Mouse (Mus musculus): ENCODE data around the gene Srpr. TPM values are rescaled to one million over a fixed set of nuclear protein-coding genes. Genes with fewer than 3 reads are reported as not detected.
A peak's percentile ranks its signal among the peaks of the same experiment; 100 is the strongest.

Srpr gene
- total RNA-seq, 2 experiments from 2014 or later, result 62.7 to 68.3 TPM

- peak; percentile 40 to 49 for DNase-seq
Measured at GRCm38 (mm10) chr9:35188700-35189099, 11.3 kb upstream of the Srpr start.

- DNase-seq, result no peak
Measured at GRCm38 (mm10) chr9:35192983-35193542, 6.9 kb upstream of the Srpr start.

GRCm38 (mm10) chr9:35194048-35194447 lies 5.9 kb upstream of the Srpr start:
- DNase-seq, result no peak

GRCm38 (mm10) chr9:35197625-35198024 lies 2.4 kb upstream of the Srpr start:
- DNase-seq, result no peak

- no peak for DNase-seq
Measured at GRCm38 (mm10) chr9:35198351-35198750, 1.6 kb upstream of the Srpr start.

GRCm38 (mm10) chr9:35198945-35199771 lies 817 bp upstream of the Srpr start:
- DNase-seq, result peak in 1 of 2 experiments; percentile 18

- no peak for DNase-seq
Measured at GRCm38 (mm10) chr9:35200529-35201060, 620 bp downstream of the Srpr start.

GRCm38 (mm10) chr9:35203536-35203935 lies 3.6 kb downstream of the Srpr start:
- no peak for DNase-seq

- no peak for DNase-seq
Measured at GRCm38 (mm10) chr9:35204421-35204820, 4.4 kb downstream of the Srpr start.

GRCm38 (mm10) chr9:35210542-35211474 lies 10.8 kb downstream of the Srpr start, which contains the start of gene Foxred1:
Foxred1 (minus strand) TSS chr9:35211055.
- peak; percentile 99 for DNase-seq

- no peak for DNase-seq
Measured at GRCm38 (mm10) chr9:35211573-35212511, 11.9 kb downstream of the Srpr start.

- DNase-seq, result no peak
Measured at GRCm38 (mm10) chr9:35217963-35218362, 18.0 kb downstream of the Srpr start.

- DNase-seq, result no peak
Measured at GRCm38 (mm10) chr9:35223466-35223865, 23.5 kb downstream of the Srpr start.

- no peak for DNase-seq
Measured at GRCm38 (mm10) chr9:35228671-35229070, 28.7 kb downstream of the Srpr start.

- no peak for DNase-seq
Measured at GRCm38 (mm10) chr9:35235996-35236395, 36.0 kb downstream of the Srpr start.

- no peak for DNase-seq
Measured at GRCm38 (mm10) chr9:35238371-35238770, 38.4 kb downstream of the Srpr start.

GRCm38 (mm10) chr9:35238915-35239571 lies 39.1 kb downstream of the Srpr start:
- DNase-seq, result no peak

- DNase-seq, result no peak
Measured at GRCm38 (mm10) chr9:35239734-35240133, 39.8 kb downstream of the Srpr start.

GRCm38 (mm10) chr9:35247405-35247804 lies 47.4 kb downstream of the Srpr start:
- no peak for DNase-seq

GRCm38 (mm10) chr9:35249476-35249875 lies 49.5 kb downstream of the Srpr start:
- DNase-seq, result no peak

GRCm38 (mm10) chr9:35257365-35257764 lies 57.4 kb downstream of the Srpr start:
- no peak for DNase-seq
